Mouse (Mus musculus): Measurements from ENCODE around the gene Acot2. TPM values are rescaled to one million over a fixed set of nuclear protein-coding genes. Genes with fewer than 3 reads are reported as not detected.
"Not testable (repeated sequence)": the region's sequence is repeated elsewhere in the genome, so short reads cannot be mapped to it uniquely, and the experiment has no call there.

Acot2 gene
- 10.3 and 11.7 TPM in 2 replicates for polyA plus RNA-seq (2016; fragmentation: Nextera tagmentation; extraction: Ambion mirVana)

GRCm38 (mm10) chr12:83987583-83988441 lies at the start of gene Acot2:
Acot2 (plus strand) TSS chr12:83987861.
- Histone ChIP-seq H3K4me1 (peaks cover 4% of the 10 kb centered on the region), H3K27me3 (no peaks in the 10 kb centered on the region), H3K4me3 (replicated peaks) (peak within 1 kb of the TSS; percentile 65), H3K9ac (peak within 1 kb of the TSS; percentile 74), H3K27ac (peak within 1 kb of the TSS; percentile 82), H3K9me3 (no peaks in the 10 kb centered on the region), H3K4me2 (peak within 1 kb of the TSS; percentile 66), H3K36me3 (replicated peaks) (no peaks in the 10 kb centered on the region)
- ATAC-seq (ENCODE audit: low FRiP score) = peak; percentile 90
- WGBS = under 1% methylated on average over 80 of the region's 80 CpGs

GRCm38 (mm10) chr12:83938592-83938991 lies 49.1 kb upstream of the Acot2 start:
- not testable (repeated sequence) for H3K27me3 ChIP-seq; H3K4me1 ChIP-seq; H3K9ac ChIP-seq; H3K4me2 ChIP-seq; H3K9me3 ChIP-seq; H3K27ac ChIP-seq; ATAC-seq (ENCODE audit: low FRiP score); H3K36me3 ChIP-seq (replicated peaks); H3K4me3 ChIP-seq (replicated peaks)
- 47% methylated on average over 1 of the region's 1 CpGs for WGBS

DNA sequence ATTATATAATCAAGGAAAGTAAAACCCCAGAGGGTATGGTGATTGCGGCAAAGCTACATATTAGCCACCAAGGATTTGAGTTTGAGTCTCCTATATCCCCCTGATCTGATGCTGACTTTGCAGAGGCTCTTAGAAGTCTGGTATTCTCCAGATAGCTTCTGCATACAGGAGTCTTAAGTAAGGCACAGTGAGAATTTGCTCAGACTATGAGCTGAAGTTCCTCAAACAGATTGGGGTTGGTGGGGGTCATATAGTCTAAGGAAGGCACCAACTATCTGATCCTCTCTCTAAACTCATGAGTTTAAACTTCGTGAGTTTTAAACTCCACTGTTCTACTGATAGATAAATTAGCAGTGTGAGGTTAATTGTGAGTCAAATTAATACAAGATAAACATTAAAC lies 48.3 kb upstream of the Acot2 start:
- WGBS = 70% methylated on average over 2 of the region's 2 CpGs
- no peak overlapping the region for H3K9ac ChIP-seq
- H3K4me2 ChIP-seq = no peak overlapping the region
- no peaks in the 10 kb centered on the region for H3K4me1 ChIP-seq
- H3K4me3 ChIP-seq (replicated peaks) = no peak overlapping the region
- no peak for ATAC-seq (ENCODE audit: low FRiP score)
- H3K27ac ChIP-seq = no peak overlapping the region
- H3K36me3 ChIP-seq (replicated peaks) = no peaks in the 10 kb centered on the region
- peaks cover 3% of the 10 kb centered on the region; the same call in 1 of the 2 replicates for H3K9me3 ChIP-seq
- H3K27me3 ChIP-seq = no peaks in the 10 kb centered on the region

DNA sequence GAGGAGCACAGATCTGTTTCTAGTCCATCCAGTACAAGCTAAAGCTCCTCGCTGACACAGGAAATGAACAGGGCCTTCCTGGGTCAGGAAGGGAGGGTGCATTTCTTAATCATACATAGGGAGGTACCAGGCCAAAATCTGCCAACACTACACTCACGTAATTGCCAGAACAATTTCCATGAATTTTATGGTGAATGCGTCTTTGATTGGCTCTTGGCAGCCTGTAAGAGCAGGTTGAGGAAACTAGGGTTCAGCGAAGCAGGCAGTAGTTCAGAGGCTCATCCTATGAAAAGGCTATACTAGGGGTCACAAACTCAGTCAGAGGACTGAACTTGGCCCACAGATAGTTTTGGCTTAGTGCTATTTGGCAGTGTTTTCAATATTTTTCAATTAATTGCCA lies 47.6 kb upstream of the Acot2 start:
- WGBS = 63% methylated on average over 4 of the region's 4 CpGs
- Histone ChIP-seq H3K36me3 (replicated peaks) (no peaks in the 10 kb centered on the region), H3K4me2 (no peak overlapping the region), H3K27me3 (no peaks in the 10 kb centered on the region), H3K4me1 (no peaks in the 10 kb centered on the region), H3K9ac (no peak overlapping the region), H3K9me3 (no peaks in the 10 kb centered on the region), H3K27ac (no peak overlapping the region), H3K4me3 (replicated peaks) (no peak overlapping the region)
- no peak for ATAC-seq (ENCODE audit: low FRiP score)

DNA sequence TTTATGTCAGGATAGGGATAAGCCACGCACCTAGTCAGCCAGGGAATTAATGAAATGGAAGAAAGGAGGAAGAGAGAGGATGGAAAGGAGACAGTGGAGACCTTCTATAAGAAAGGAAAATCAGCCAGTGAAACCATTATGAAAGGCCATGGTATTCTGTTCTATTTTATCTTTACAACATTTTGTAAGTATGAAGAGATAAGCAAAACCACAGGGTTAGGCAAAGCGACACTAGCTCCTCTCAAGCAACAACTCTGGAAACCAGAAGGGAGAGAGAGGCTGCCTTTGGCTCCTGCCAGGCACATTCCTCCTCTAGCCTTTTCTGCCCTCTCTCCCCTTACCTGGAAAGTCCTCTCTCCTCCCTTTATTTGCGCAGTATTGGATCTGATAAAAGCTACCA lies 45.7 kb upstream of the Acot2 start:
- Histone ChIP-seq H3K27ac (no peak overlapping the region), H3K27me3 (no peaks in the 10 kb centered on the region), H3K4me3 (replicated peaks) (no peak overlapping the region), H3K4me2 (no peak overlapping the region), H3K9me3 (no peaks in the 10 kb centered on the region), H3K9ac (no peak overlapping the region; the same call in 1 of the 2 replicates), H3K4me1 (no peaks in the 10 kb centered on the region), H3K36me3 (replicated peaks) (no peaks in the 10 kb centered on the region)
- WGBS = 71% methylated on average over 3 of the region's 3 CpGs
- ATAC-seq (ENCODE audit: low FRiP score) = no peak

GRCm38 (mm10) chr12:83947260-83947811 lies 40.3 kb upstream of the Acot2 start:
- ATAC-seq (ENCODE audit: low FRiP score) = no peak

DNA sequence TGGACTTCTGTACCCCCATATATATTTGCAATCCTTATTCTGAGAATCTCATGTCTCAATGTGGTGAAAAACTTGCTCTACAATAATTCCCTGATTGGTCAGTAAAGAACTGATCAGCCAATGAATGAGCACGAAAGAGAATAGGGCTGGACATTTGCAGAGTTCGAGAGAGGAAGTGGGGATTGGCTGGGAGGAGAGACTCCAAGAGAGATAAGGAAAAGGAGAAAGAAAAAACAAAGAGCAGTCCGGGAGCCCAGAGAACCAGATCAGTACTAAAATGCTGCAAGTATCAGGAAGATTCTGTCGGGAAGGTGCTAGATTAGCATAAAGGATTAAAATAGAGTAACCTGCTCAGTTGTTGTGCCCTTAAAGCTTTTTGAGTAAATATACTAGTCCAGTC lies 38.6 kb upstream of the Acot2 start:
- H3K4me2 ChIP-seq = no peak overlapping the region
- H3K27ac ChIP-seq = no peak overlapping the region
- no peak overlapping the region for H3K9ac ChIP-seq
- 86% methylated on average over 4 of the region's 4 CpGs for WGBS
- ATAC-seq (ENCODE audit: low FRiP score) = no peak
- no peaks in the 10 kb centered on the region for H3K9me3 ChIP-seq
- peaks cover 31% of the 10 kb centered on the region for H3K4me1 ChIP-seq
- H3K4me3 ChIP-seq (replicated peaks) = no peak overlapping the region
- H3K36me3 ChIP-seq (replicated peaks) = peaks cover 16% of the 10 kb centered on the region
- H3K27me3 ChIP-seq = no peaks in the 10 kb centered on the region

More at GRCm38 (mm10) chr12:83947260-83947811, 40.3 kb upstream of the Acot2 start:
- peaks cover 15% of the 10 kb centered on the region for H3K4me1 ChIP-seq
- no peak overlapping the region for H3K9ac ChIP-seq
- H3K9me3 ChIP-seq = no peaks in the 10 kb centered on the region
- no peak overlapping the region for H3K27ac ChIP-seq
- H3K4me2 ChIP-seq = no peak overlapping the region
- 94% methylated on average over 8 of the region's 8 CpGs for WGBS
- no peak overlapping the region for H3K4me3 ChIP-seq (replicated peaks)
- peaks cover 4% of the 10 kb centered on the region; the same call in 1 of the 2 replicates for H3K36me3 ChIP-seq (replicated peaks)
- H3K27me3 ChIP-seq = no peaks in the 10 kb centered on the region

- no peak; the same call in 1 of the 2 replicates for ATAC-seq (ENCODE audit: low FRiP score)
- H3K27me3 ChIP-seq = no peaks in the 10 kb centered on the region
- peak overlapping the region; percentile 93 for H3K4me3 ChIP-seq (replicated peaks)
- H3K36me3 ChIP-seq (replicated peaks) = peaks cover 16% of the 10 kb centered on the region
- peak overlapping the region; percentile 90; the same call in 1 of the 2 replicates for H3K9ac ChIP-seq
- 31% methylated on average over 11 of the region's 11 CpGs for WGBS
- peaks cover 31% of the 10 kb centered on the region for H3K4me1 ChIP-seq
- no peak overlapping the region for H3K27ac ChIP-seq
- peak overlapping the region; percentile 91 for H3K4me2 ChIP-seq
- no peaks in the 10 kb centered on the region for H3K9me3 ChIP-seq
These were observed 37.7 kb upstream of the Acot2 start for GRCm38 (mm10) chr12:83949776-83950492.

DNA sequence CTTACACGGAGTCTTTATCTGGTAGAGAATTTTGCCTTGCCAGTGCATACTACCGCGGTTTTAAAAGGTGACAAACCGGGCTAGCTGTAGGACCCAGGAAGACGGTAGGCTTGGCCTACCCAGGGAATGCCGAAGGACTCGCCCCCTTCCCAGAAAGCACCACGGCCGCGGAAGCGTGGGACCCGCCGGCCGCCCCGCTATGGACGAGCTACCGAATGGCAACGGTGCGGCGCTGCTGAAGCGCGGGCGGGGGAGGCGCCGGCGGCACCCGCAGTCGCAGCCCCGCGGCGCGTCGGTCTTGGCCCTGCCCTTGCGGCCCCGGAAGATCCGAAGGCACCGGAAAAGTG lies 37.2 kb upstream of the Acot2 start, which contains the start of gene Riox1:
Gene Riox1 (plus strand): TSS at position 116 of the 347 bp plus-strand sequence.
- Histone ChIP-seq H3K4me1 (peaks cover 31% of the 10 kb centered on the region), H3K36me3 (replicated peaks) (peaks cover 21% of the 10 kb centered on the region), H3K9me3 (no peaks in the 10 kb centered on the region), H3K4me3 (replicated peaks) (peak within 1 kb of the TSS; percentile 93), H3K9ac (peak within 1 kb of the TSS; percentile 90), H3K27me3 (no peaks in the 10 kb centered on the region), H3K27ac (peak within 1 kb of the TSS; percentile 87), H3K4me2 (peak within 1 kb of the TSS; percentile 91)
- under 1% methylated on average over 37 of the region's 37 CpGs for WGBS
- ATAC-seq (ENCODE audit: low FRiP score) = peak; percentile 95

DNA sequence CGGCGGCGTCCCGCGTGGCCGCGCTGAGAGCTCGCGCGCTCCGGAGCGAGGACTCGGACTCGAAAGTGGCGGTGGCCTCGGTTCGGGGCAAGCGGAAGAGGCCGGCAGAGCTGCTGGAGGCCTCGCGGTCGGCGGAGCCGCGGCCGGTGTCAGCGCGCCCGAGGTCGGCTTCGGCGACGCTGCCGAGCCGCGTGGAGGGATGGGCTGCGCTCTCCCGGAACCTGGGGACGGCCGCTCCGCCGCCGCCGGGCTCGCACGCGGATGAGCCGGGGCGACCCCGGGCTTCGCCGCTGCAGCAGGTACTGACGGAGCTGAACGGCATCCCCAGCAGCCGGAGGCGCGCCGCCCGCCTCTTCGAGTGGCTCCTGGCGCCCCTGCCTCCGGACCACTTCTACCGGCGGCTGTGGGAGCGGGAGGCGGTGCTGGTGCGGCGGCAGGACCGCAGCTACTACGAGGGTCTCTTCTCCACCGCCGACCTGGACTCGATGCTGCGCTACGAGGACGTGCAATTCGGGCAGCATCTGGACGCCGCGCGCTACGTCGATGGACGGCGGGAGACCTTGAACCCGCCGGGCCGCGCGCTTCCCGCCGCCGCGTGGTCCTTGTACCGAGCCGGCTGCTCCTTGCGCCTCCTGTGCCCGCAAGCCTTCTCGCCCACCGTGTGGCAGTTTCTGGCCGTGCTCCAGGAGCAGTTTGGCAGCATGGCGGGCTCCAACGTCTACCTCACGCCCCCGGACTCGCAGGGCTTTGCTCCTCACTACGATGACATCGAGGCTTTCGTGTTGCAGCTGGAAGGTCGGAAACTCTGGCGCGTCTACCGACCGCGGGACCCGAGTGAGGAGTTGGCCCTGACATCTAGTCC lies 36.6 kb upstream of the Acot2 start:
- Histone ChIP-seq H3K9ac (peak overlapping the region; percentile 90), H3K4me3 (replicated peaks) (peak overlapping the region; percentile 93), H3K9me3 (no peaks in the 10 kb centered on the region), H3K36me3 (replicated peaks) (peaks cover 27% of the 10 kb centered on the region), H3K27me3 (no peaks in the 10 kb centered on the region), H3K27ac (peak overlapping the region; percentile 87), H3K4me2 (peak overlapping the region; percentile 91), H3K4me1 (peaks cover 31% of the 10 kb centered on the region)
- under 1% methylated on average over 116 of the region's 116 CpGs for WGBS
- peak; percentile 66 for ATAC-seq (ENCODE audit: low FRiP score)

DNA sequence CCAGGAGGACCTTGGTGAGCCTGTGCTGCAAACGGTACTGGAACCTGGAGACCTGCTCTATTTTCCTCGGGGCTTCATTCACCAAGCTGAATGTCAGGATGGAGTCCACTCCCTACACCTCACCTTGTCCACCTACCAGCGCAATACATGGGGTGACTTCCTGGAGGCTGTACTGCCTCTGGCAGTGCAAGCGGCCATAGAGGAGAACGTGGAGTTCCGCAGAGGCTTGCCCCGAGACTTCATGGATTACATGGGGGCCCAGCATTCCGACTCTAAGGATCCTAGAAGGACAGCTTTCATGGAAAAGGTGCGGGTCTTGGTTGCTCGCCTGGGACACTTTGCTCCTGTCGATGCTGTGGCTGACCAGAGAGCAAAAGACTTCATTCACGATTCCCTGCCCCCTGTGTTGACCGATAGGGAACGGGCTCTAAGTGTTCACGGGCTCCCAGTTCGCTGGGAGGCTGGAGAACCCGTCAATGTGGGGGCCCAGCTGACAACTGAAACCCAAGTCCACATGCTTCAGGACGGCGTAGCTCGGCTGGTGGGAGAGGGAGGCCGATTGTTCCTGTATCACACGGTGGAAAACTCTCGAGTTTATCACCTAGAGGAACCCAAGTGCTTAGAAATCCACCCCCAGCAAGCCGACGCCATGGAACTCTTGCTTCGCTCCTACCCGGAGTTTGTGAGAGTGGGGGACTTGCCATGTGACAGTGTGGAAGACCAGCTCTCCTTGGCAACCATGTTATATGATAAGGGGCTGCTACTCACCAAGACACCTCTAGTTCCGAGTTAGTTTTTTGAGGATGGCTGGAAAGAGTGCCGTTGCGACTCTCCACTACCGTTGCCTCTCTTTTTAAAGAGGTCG lies 35.7 kb upstream of the Acot2 start:
- ATAC-seq (ENCODE audit: low FRiP score) = no peak
- H3K36me3 ChIP-seq (replicated peaks) = peaks cover 35% of the 10 kb centered on the region
- H3K4me2 ChIP-seq = peak overlapping the region; percentile 91
- peaks cover 31% of the 10 kb centered on the region for H3K4me1 ChIP-seq
- H3K27me3 ChIP-seq = no peaks in the 10 kb centered on the region
- H3K27ac ChIP-seq = no peak overlapping the region
- no peaks in the 10 kb centered on the region for H3K9me3 ChIP-seq
- WGBS = 72% methylated on average over 32 of the region's 32 CpGs
- peak overlapping the region; percentile 93 for H3K4me3 ChIP-seq (replicated peaks)
- peak overlapping the region; percentile 90 for H3K9ac ChIP-seq
